Mouse (Mus musculus) embryonic facial prominence, embryonic 15.5 days (tissue): Measurements from ENCODE around the gene Tfr2. TPM values are rescaled to one million over a fixed set of nuclear protein-coding genes. Genes with fewer than 3 reads are reported as not detected.

Experiments
- ATAC-seq: fragments of 200-750 bp; cut with Nextera tagmentation; 2 replicates; pipeline ENCODE4 v1.8.0; 2017; ENCODE audit warnings: low read depth, moderate TSS enrichment; ENCODE audit not compliant: insufficient number of reproducible peaks, low FRiP score, low TSS enrichment
- H3K27ac ChIP-seq: fragments of 300-500 bp; sonication (generic); replicated peaks from 2 replicates; pipeline ENCODE4 v1.5.1; 2015; ENCODE audit warnings: mild to moderate bottlenecking, inconsistent platforms
- H3K27me3 ChIP-seq: fragments of 300-500 bp; sonication (generic); 2 replicates; pipeline ENCODE4 v1.6.1; 2015; ENCODE audit warnings: inconsistent platforms
- H3K36me3 ChIP-seq: fragments of 300-500 bp; sonication (generic); 2 replicates; pipeline ENCODE4 v1.6.1; 2015; ENCODE audit warnings: mild to moderate bottlenecking, inconsistent platforms
- H3K4me1 ChIP-seq: fragments of 300-500 bp; sonication (generic); 2 replicates; pipeline ENCODE4 v1.6.1; 2015; ENCODE audit warnings: inconsistent platforms
- H3K4me2 ChIP-seq: fragments of 300-500 bp; sonication (generic); replicated peaks from 2 replicates; pipeline ENCODE4 v1.6.1; 2015; ENCODE audit warnings: mild to moderate bottlenecking, inconsistent platforms
- H3K4me3 ChIP-seq: fragments of 300-500 bp; sonication (generic); replicated peaks from 2 replicates; pipeline ENCODE4 v1.5.1; 2015; ENCODE audit warnings: mild to moderate bottlenecking, inconsistent platforms
- H3K9ac ChIP-seq: fragments of 300-500 bp; sonication (generic); 2 replicates; pipeline ENCODE4 v1.6.1; 2015; ENCODE audit warnings: inconsistent platforms
- H3K9me3 ChIP-seq: fragments of 300-500 bp; sonication (generic); replicated peaks from 2 replicates; pipeline ENCODE4 v1.6.1; 2016; ENCODE audit warnings: inconsistent platforms
- WGBS: fragments of 180-500 bp; shearing (Covaris S2); methylation state at CpG from one replicate; pipeline ENCODE4 v1.1.7; 2015; 5-methylcytosine and 5-hydroxymethylcytosine counted together
- polyA plus RNA-seq: library from polyadenylated mRNA; unstranded; fragments of >200 nt; fragmentation: Nextera tagmentation; extraction: Ambion mirVana; gene quantifications from 2 replicates; pipeline ENCODE4 v1.2.1, GENCODE M21; 2015

Gene Tfr2
- polyA plus RNA-seq, 1 experiment from 2014 or later = 2.0 TPM

GRCm38 (mm10) chr5:137539291-137539801 lies 30.3 kb upstream of the Tfr2 start:
- H3K4me1 ChIP-seq = no peaks in the 10 kb centered on the region
- H3K9ac ChIP-seq = no peak overlapping the region
- H3K9me3 ChIP-seq = no peaks in the 10 kb centered on the region
- WGBS = 52% methylated on average over 7 of the region's 7 CpGs
- H3K27me3 ChIP-seq = no peaks in the 10 kb centered on the region
- H3K4me3 ChIP-seq = no peak overlapping the region
- H3K27ac ChIP-seq = no peak overlapping the region
- no peak for ATAC-seq
- H3K36me3 ChIP-seq = no peaks in the 10 kb centered on the region
- no peak overlapping the region for H3K4me2 ChIP-seq

DNA sequence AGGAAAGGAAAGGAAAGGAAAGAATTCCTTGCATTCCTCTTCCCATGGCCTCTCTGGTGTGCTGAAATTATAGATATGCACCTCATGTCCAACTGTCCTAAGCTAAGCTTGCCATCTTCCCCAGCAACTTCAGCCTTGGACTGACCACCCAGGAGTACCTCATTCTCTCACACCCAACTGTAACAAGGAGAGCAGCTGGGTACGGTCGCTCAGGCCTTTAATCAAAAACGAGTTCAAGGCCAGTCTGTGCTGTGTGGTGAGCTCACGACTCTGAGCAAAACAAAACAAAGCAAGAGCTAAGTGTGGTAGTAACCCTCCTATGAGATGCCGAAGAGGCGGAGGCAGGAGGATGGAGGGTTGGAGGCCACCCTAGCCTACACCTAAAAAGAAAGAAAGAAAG lies 28.6 kb upstream of the Tfr2 start:
- Histone ChIP-seq H3K36me3 (no peaks in the 10 kb centered on the region), H3K4me1 (no peaks in the 10 kb centered on the region), H3K27me3 (no peaks in the 10 kb centered on the region), H3K9ac (no peak overlapping the region), H3K4me2 (no peak overlapping the region), H3K27ac (no peak overlapping the region), H3K9me3 (no peaks in the 10 kb centered on the region), H3K4me3 (no peak overlapping the region)
- no peak for ATAC-seq
- 71% methylated on average over 6 of the region's 6 CpGs for WGBS

- H3K9ac ChIP-seq = no peak overlapping the region
- no peak overlapping the region for H3K4me2 ChIP-seq
- 66% methylated on average over 5 of the region's 5 CpGs for WGBS
- no peak overlapping the region for H3K27ac ChIP-seq
- ATAC-seq = no peak
- H3K36me3 ChIP-seq = no peaks in the 10 kb centered on the region
- no peak overlapping the region for H3K4me3 ChIP-seq
- H3K9me3 ChIP-seq = no peaks in the 10 kb centered on the region
- no peaks in the 10 kb centered on the region for H3K4me1 ChIP-seq
- no peaks in the 10 kb centered on the region for H3K27me3 ChIP-seq
Measured at GRCm38 (mm10) chr5:137541768-137542540, 27.7 kb upstream of the Tfr2 start.

DNA sequence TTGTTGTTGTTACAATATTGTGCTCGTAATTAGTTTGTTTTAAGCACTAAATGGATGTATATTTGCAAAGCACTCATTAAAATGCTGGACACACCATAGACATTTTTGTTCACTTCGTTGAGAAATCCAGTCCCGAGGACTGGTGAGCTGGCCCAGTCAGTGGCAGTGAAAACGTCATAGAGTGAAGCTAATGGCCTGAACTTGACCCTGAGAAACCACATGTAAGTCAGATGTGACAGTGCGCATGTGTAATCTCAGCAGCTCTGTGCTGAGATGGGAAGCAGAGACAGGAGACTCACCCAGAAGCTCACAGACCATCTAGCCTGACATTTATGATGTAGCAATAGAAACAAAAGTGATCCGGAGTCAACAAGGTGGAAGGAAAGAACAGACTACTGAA lies 24.7 kb upstream of the Tfr2 start:
- ATAC-seq = no peak
- 68% methylated on average over 6 of the region's 6 CpGs for WGBS
- no peak overlapping the region for H3K9ac ChIP-seq
- H3K4me1 ChIP-seq = no peaks in the 10 kb centered on the region
- no peaks in the 10 kb centered on the region for H3K9me3 ChIP-seq
- no peaks in the 10 kb centered on the region for H3K36me3 ChIP-seq
- no peaks in the 10 kb centered on the region for H3K27me3 ChIP-seq
- no peak overlapping the region for H3K4me2 ChIP-seq
- H3K4me3 ChIP-seq = no peak overlapping the region
- no peak overlapping the region for H3K27ac ChIP-seq

DNA sequence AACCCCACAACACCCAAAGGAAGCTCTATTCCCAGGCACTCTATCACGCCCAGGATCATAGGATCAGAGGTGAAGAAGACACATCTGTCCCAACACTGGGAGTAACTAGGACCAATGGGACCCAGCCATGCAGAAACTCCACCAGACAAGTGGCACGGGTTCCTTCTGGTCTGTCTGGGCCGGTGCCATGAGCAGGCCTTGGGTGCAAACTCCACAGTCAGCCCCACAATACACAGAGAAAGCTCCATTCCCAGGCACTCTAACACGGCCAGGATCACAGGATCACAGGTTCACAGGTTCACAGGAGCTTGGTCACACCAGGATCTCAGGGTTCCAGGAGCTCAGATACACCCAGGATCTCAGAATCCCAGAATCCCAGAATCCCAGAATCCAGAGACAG lies 24.0 kb upstream of the Tfr2 start:
- ATAC-seq = no peak
- Histone ChIP-seq H3K4me3 (no peak overlapping the region), H3K36me3 (no peaks in the 10 kb centered on the region), H3K9me3 (no peaks in the 10 kb centered on the region), H3K9ac (no peak overlapping the region), H3K4me2 (no peak overlapping the region), H3K4me1 (no peaks in the 10 kb centered on the region), H3K27ac (no peak overlapping the region), H3K27me3 (no peaks in the 10 kb centered on the region)
- WGBS = 77% methylated on average over 4 of the region's 4 CpGs

- peaks cover 7% of the 10 kb centered on the region for H3K4me1 ChIP-seq
- no peak overlapping the region for H3K4me2 ChIP-seq
- peaks cover 18% of the 10 kb centered on the region for H3K27me3 ChIP-seq
- H3K9ac ChIP-seq = no peak overlapping the region
- no peaks in the 10 kb centered on the region for H3K9me3 ChIP-seq
- ATAC-seq = no peak
- H3K27ac ChIP-seq = no peak overlapping the region
- H3K36me3 ChIP-seq = no peaks in the 10 kb centered on the region
- no peak overlapping the region for H3K4me3 ChIP-seq
- WGBS = 79% methylated on average over 2 of the region's 2 CpGs
Measured at GRCm38 (mm10) chr5:137549840-137550239, 19.8 kb upstream of the Tfr2 start.

GRCm38 (mm10) chr5:137551119-137551518 lies 18.5 kb upstream of the Tfr2 start:
- Histone ChIP-seq H3K27me3 (peaks cover 20% of the 10 kb centered on the region), H3K4me3 (no peak overlapping the region), H3K9me3 (no peaks in the 10 kb centered on the region), H3K27ac (no peak overlapping the region), H3K4me2 (no peak overlapping the region), H3K4me1 (peaks cover 7% of the 10 kb centered on the region), H3K36me3 (no peaks in the 10 kb centered on the region), H3K9ac (no peak overlapping the region)
- 69% methylated on average over 5 of the region's 5 CpGs for WGBS
- no peak for ATAC-seq

- no peaks in the 10 kb centered on the region for H3K9me3 ChIP-seq
- H3K27me3 ChIP-seq = peaks cover 20% of the 10 kb centered on the region
- WGBS = 28% methylated on average over 6 of the region's 6 CpGs
- no peaks in the 10 kb centered on the region for H3K36me3 ChIP-seq
- no peak for ATAC-seq
- H3K9ac ChIP-seq = no peak overlapping the region
- H3K27ac ChIP-seq = no peak overlapping the region
- H3K4me2 ChIP-seq = peak overlapping the region; percentile 47
- peak overlapping the region; percentile 21 for H3K4me3 ChIP-seq
- H3K4me1 ChIP-seq = peaks cover 7% of the 10 kb centered on the region
Measured at GRCm38 (mm10) chr5:137553000-137553399, 16.6 kb upstream of the Tfr2 start.

DNA sequence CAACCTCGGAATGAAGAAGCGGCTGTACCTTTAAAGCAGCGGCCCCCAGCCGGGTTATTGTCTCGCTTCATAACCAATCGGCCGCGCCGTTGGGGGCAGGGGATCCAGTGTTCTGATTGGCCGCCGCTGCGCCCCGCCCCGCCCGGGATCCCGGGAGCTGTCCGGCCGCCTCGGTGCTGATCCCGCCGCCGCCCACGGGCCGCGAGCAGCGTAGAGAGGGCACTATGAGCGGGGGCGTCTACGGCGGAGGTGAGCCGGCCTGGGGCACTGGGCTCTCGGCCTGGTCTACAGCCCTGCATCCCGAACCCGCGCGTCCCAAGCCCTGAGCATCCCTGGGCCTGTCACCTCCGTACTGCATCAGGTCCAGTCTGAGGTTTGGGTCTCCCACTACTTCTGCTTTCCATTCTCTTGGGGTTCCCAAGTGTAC lies 16.2 kb upstream of the Tfr2 start, which contains the start of gene Actl6b:
Actl6b (plus strand) TSS at position 107 of the 427 bp plus-strand sequence.
- Histone ChIP-seq H3K4me1 (peaks cover 7% of the 10 kb centered on the region), H3K36me3 (no peaks in the 10 kb centered on the region), H3K9ac (no peak within 1 kb of the TSS), H3K27ac (no peak within 1 kb of the TSS), H3K27me3 (peaks cover 20% of the 10 kb centered on the region), H3K4me2 (peak within 1 kb of the TSS; percentile 47), H3K9me3 (no peaks in the 10 kb centered on the region), H3K4me3 (peak within 1 kb of the TSS; percentile 21)
- ATAC-seq = peak; percentile 72
- WGBS = 2% methylated on average over 37 of the region's 37 CpGs

DNA sequence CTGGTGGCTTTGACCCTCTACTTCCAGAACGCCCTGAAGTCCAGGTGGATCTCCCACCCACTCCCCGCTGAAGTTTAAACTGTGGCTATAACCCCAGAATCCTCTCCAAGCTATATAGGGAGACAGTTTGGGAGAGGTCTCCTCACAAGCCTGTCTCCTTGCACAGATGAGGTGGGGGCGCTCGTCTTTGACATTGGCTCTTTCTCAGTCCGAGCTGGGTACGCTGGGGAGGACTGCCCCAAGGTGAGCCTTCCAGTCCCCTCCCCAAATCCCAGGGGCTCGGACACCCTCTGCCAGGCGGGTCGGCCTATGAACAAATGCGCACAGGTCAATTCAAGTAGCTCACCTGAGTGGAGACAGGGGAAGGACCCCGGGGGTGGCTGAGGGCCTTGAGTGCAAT lies 15.7 kb upstream of the Tfr2 start:
- no peak overlapping the region for H3K9ac ChIP-seq
- no peak for ATAC-seq
- no peak overlapping the region for H3K4me3 ChIP-seq
- H3K27me3 ChIP-seq = peaks cover 20% of the 10 kb centered on the region
- no peak overlapping the region for H3K27ac ChIP-seq
- peak overlapping the region; percentile 47; the same call in 1 of the 2 replicates for H3K4me2 ChIP-seq
- peaks cover 7% of the 10 kb centered on the region for H3K4me1 ChIP-seq
- H3K36me3 ChIP-seq = no peaks in the 10 kb centered on the region
- H3K9me3 ChIP-seq = no peaks in the 10 kb centered on the region
- WGBS = 47% methylated on average over 11 of the region's 11 CpGs

DNA sequence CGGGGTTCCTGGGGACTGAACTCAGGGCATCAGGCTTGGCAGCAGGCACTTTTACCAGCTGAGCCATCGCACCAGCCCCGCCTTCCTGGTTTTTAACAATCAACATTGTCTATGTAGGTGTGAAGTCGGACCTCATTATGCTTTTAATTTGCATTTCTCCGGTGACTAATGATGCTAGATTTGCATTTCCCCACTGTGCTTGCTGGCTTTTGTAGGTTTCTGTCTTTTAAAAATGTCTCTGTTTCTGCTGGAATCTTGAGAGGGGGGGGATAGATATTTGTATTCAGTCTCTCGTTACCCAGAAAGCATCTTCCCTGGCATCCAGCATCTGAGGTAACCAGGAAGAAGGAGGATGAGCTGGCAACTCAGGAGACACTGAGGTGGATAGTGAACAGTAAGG lies 8.1 kb upstream of the Tfr2 start:
- H3K9ac ChIP-seq = no peak overlapping the region
- no peaks in the 10 kb centered on the region for H3K36me3 ChIP-seq
- H3K27ac ChIP-seq = no peak overlapping the region
- WGBS = 70% methylated on average over 6 of the region's 6 CpGs
- no peaks in the 10 kb centered on the region for H3K9me3 ChIP-seq
- H3K4me1 ChIP-seq = no peaks in the 10 kb centered on the region
- H3K4me2 ChIP-seq = no peak overlapping the region
- no peaks in the 10 kb centered on the region for H3K27me3 ChIP-seq
- no peak overlapping the region for H3K4me3 ChIP-seq
- ATAC-seq = no peak

GRCm38 (mm10) chr5:137562965-137563364 lies 6.7 kb upstream of the Tfr2 start:
- no peak overlapping the region for H3K27ac ChIP-seq
- H3K27me3 ChIP-seq = no peaks in the 10 kb centered on the region
- ATAC-seq = no peak
- H3K36me3 ChIP-seq = no peaks in the 10 kb centered on the region
- H3K9ac ChIP-seq = no peak overlapping the region
- H3K9me3 ChIP-seq = no peaks in the 10 kb centered on the region
- no peak overlapping the region for H3K4me2 ChIP-seq
- no peak overlapping the region for H3K4me3 ChIP-seq
- no peaks in the 10 kb centered on the region for H3K4me1 ChIP-seq
- 65% methylated on average over 10 of the region's 10 CpGs for WGBS
